Mouse (Mus musculus) hindbrain, embryonic 14.5 days (tissue): ENCODE results near the gene Foxn2. TPM values are rescaled to one million over a fixed set of nuclear protein-coding genes. Genes with fewer than 3 reads are reported as not detected.
"Not testable (repeated sequence)": the region's sequence is repeated elsewhere in the genome, so short reads cannot be mapped to it uniquely, and the experiment has no call there.

Experiments
- ATAC-seq: fragments of 200-750 bp; cut with Nextera tagmentation; 2 replicates; pipeline ENCODE4 v1.8.0; 2017; ENCODE audit warnings: moderate number of reproducible peaks, mild to moderate bottlenecking, moderate TSS enrichment, moderate library complexity; ENCODE audit not compliant: low FRiP score
- DNase-seq: peaks from one replicate; pipeline ENCODE4 v3.0.0-alpha.2; 2015; ENCODE audit warnings: low spot score
- H3K27ac ChIP-seq: fragments of 300-500 bp; sonication (generic); 2 replicates; pipeline ENCODE4 v1.5.1; 2014; ENCODE audit warnings: mild to moderate bottlenecking, moderate library complexity
- H3K27me3 ChIP-seq: fragments of 300-500 bp; sonication (generic); 2 replicates; pipeline ENCODE4 v1.6.1; 2014; ENCODE audit warnings: mild to moderate bottlenecking, low read length, mixed read lengths; ENCODE audit not compliant: control insufficient read depth, insufficient read depth
- H3K36me3 ChIP-seq: fragments of 300-500 bp; sonication (generic); replicated peaks from 2 replicates; pipeline ENCODE4 v1.6.1; 2014; ENCODE audit not compliant: control insufficient read depth, insufficient read depth
- H3K4me1 ChIP-seq: fragments of 300-500 bp; sonication (generic); replicated peaks from 2 replicates; pipeline ENCODE4 v1.6.1; 2014; ENCODE audit warnings: antibody characterized with exemption, low read length, mixed read lengths; ENCODE audit not compliant: control insufficient read depth, insufficient read depth
- H3K4me2 ChIP-seq: fragments of 300-500 bp; sonication (generic); replicated peaks from 2 replicates; pipeline ENCODE4 v1.6.1; 2014; ENCODE audit warnings: mild to moderate bottlenecking, moderate library complexity
- H3K4me3 ChIP-seq: fragments of 300-500 bp; sonication (generic); replicated peaks from 2 replicates; pipeline ENCODE4 v1.5.1; 2014; ENCODE audit warnings: mild to moderate bottlenecking, low read length
- H3K9ac ChIP-seq: fragments of 300-500 bp; sonication (generic); 2 replicates; pipeline ENCODE4 v1.6.1; 2014
- H3K9me3 ChIP-seq: fragments of 300-500 bp; sonication (generic); 2 replicates; pipeline ENCODE4 v1.6.1; 2016; ENCODE audit warnings: low read length; ENCODE audit not compliant: control insufficient read depth
- WGBS: fragments of 180-500 bp; shearing (Covaris S2); extraction: QIAGEN DNeasy Blood & Tissue Kit; methylation state at CpG from one replicate; pipeline ENCODE4 v1.1.7; 2014; 5-methylcytosine and 5-hydroxymethylcytosine counted together
- polyA plus RNA-seq: library from polyadenylated mRNA; unstranded; fragments of >200 nt; fragmentation: Nextera tagmentation; extraction: Ambion mirVana; gene quantifications from 2 replicates; pipeline ENCODE4 v1.2.1, GENCODE M21; 2014

Gene Foxn2
- polyA plus RNA-seq, 1 experiment from 2014 or later = 7.0 TPM

- no peaks in the 10 kb centered on the region for H3K9me3 ChIP-seq
- no peak overlapping the region for H3K4me2 ChIP-seq
- H3K36me3 ChIP-seq = 0 out of 2 replicates have a peak, but pooled peaks cover 3% of the 10 kb centered on the region
- no peaks in the 10 kb centered on the region for H3K4me1 ChIP-seq
- H3K4me3 ChIP-seq = no peak overlapping the region
- ATAC-seq (no peak), DNase-seq (no peak)
- 87% methylated on average over 5 of the region's 5 CpGs for WGBS
- H3K27me3 ChIP-seq = no peaks in the 10 kb centered on the region
- no peak overlapping the region for H3K9ac ChIP-seq
- no peak overlapping the region for H3K27ac ChIP-seq
Observed at GRCm38 (mm10) chr17:88462658-88463057, 22.1 kb downstream of the Foxn2 start.

GRCm38 (mm10) chr17:88466591-88466990, 26.1 kb downstream of the Foxn2 start:
- DNase-seq = no peak
- WGBS = 97% methylated on average over 1 of the region's 1 CpGs

GRCm38 (mm10) chr17:88467696-88468095, 27.2 kb downstream of the Foxn2 start:
- no peak overlapping the region for H3K4me3 ChIP-seq
- ATAC-seq (no peak), DNase-seq (no peak)
- H3K4me1 ChIP-seq = no peaks in the 10 kb centered on the region
- H3K27ac ChIP-seq = no peak overlapping the region
- no peak overlapping the region for H3K4me2 ChIP-seq
- no peaks in the 10 kb centered on the region for H3K9me3 ChIP-seq
- H3K9ac ChIP-seq = no peak overlapping the region
- no peaks in the 10 kb centered on the region for H3K27me3 ChIP-seq
- peaks cover 9% of the 10 kb centered on the region; the same call in 1 of the 2 replicates for H3K36me3 ChIP-seq
- WGBS = 90% methylated on average over 6 of the region's 6 CpGs

More at GRCm38 (mm10) chr17:88466591-88466990, 26.1 kb downstream of the Foxn2 start:
- Histone ChIP-seq H3K4me2 (no peak overlapping the region), H3K27ac (no peak overlapping the region), H3K9me3 (no peaks in the 10 kb centered on the region), H3K4me1 (no peaks in the 10 kb centered on the region), H3K9ac (no peak overlapping the region), H3K4me3 (no peak overlapping the region), H3K36me3 (peaks cover 9% of the 10 kb centered on the region; the same call in 1 of the 2 replicates), H3K27me3 (no peaks in the 10 kb centered on the region)
- ATAC-seq = no peak

GRCm38 (mm10) chr17:88468655-88469398, 28.3 kb downstream of the Foxn2 start:
- not testable (repeated sequence) for H3K4me3 ChIP-seq, DNase-seq, H3K27ac ChIP-seq, H3K27me3 ChIP-seq, ATAC-seq, H3K36me3 ChIP-seq, H3K4me1 ChIP-seq, H3K9me3 ChIP-seq, H3K9ac ChIP-seq, H3K4me2 ChIP-seq
- 90% methylated on average over 5 of the region's 5 CpGs for WGBS

GRCm38 (mm10) chr17:88473766-88474165, 33.3 kb downstream of the Foxn2 start:
- H3K27me3 ChIP-seq = no peaks in the 10 kb centered on the region
- H3K4me3 ChIP-seq = no peak overlapping the region
- peak; percentile 68 for DNase-seq
- H3K9ac ChIP-seq = no peak overlapping the region
- no peaks in the 10 kb centered on the region for H3K9me3 ChIP-seq
- H3K4me1 ChIP-seq = no peaks in the 10 kb centered on the region; the same call in 1 of the 2 replicates
- 51% methylated on average over 2 of the region's 2 CpGs for whole genome bisulfite sequencing
- no peak overlapping the region for H3K4me2 ChIP-seq
- peak overlapping the region; percentile 14; the same call in 1 of the 2 replicates for H3K27ac ChIP-seq
- ATAC-seq = no peak
- H3K36me3 ChIP-seq = peaks cover 13% of the 10 kb centered on the region

- Histone ChIP-seq H3K4me2 (no peak overlapping the region), H3K9ac (no peak overlapping the region), H3K9me3 (no peaks in the 10 kb centered on the region), H3K4me1 (no peaks in the 10 kb centered on the region; the same call in 1 of the 2 replicates), H3K4me3 (no peak overlapping the region), H3K36me3 (peaks cover 7% of the 10 kb centered on the region; the same call in 1 of the 2 replicates), H3K27ac (no peak overlapping the region), H3K27me3 (no peaks in the 10 kb centered on the region)
- ATAC-seq (no peak), DNase-seq (no peak)
- WGBS = 96% methylated on average over 7 of the region's 7 CpGs
Observed at GRCm38 (mm10) chr17:88477165-88477564, 36.7 kb downstream of the Foxn2 start.

GRCm38 (mm10) chr17:88477699-88478098, 37.2 kb downstream of the Foxn2 start:
- Histone ChIP-seq H3K9ac (no peak overlapping the region), H3K4me1 (no peaks in the 10 kb centered on the region; the same call in 1 of the 2 replicates), H3K4me3 (no peak overlapping the region), H3K36me3 (peaks cover 7% of the 10 kb centered on the region; the same call in 1 of the 2 replicates), H3K9me3 (no peaks in the 10 kb centered on the region), H3K4me2 (no peak overlapping the region), H3K27ac (no peak overlapping the region), H3K27me3 (no peaks in the 10 kb centered on the region)
- ATAC-seq = no peak
- no peak for DNase-seq

- 82% methylated on average over 13 of the region's 13 CpGs for WGBS
- no peak overlapping the region for H3K4me2 ChIP-seq
Observed at GRCm38 (mm10) chr17:88479040-88479439, 38.5 kb downstream of the Foxn2 start.

GRCm38 (mm10) chr17:88480369-88480768, 39.9 kb downstream of the Foxn2 start:
- Histone ChIP-seq H3K4me1 (no peaks in the 10 kb centered on the region), H3K9ac (no peak overlapping the region), H3K4me2 (no peak overlapping the region), H3K4me3 (no peak overlapping the region), H3K36me3 (peaks cover 7% of the 10 kb centered on the region; the same call in 1 of the 2 replicates), H3K27ac (no peak overlapping the region), H3K9me3 (no peaks in the 10 kb centered on the region), H3K27me3 (no peaks in the 10 kb centered on the region)
- 96% methylated on average over 10 of the region's 10 CpGs for WGBS
- DNase-seq (no peak), ATAC-seq (no peak)

More at GRCm38 (mm10) chr17:88479040-88479439, 38.5 kb downstream of the Foxn2 start:
- DNase-seq (no peak), ATAC-seq (no peak)
- Histone ChIP-seq H3K9me3 (no peaks in the 10 kb centered on the region), H3K27ac (no peak overlapping the region), H3K4me1 (no peaks in the 10 kb centered on the region), H3K4me3 (no peak overlapping the region), H3K27me3 (no peaks in the 10 kb centered on the region), H3K9ac (no peak overlapping the region), H3K36me3 (peaks cover 7% of the 10 kb centered on the region; the same call in 1 of the 2 replicates)
